Mouse (Mus musculus) megakaryocyte, embryonic 14.5 days (primary cell): ENCODE measurements at regions not wholly inside any gene's neighbourhood (a gene's known extent, or its start where the extent isn't known, plus 50 kb on each side); places are given as distances from the start of the nearest gene placed in this dataset.

Experiments used
- H3K27me3 ChIP-seq: replicated peaks from 2 replicates; pipeline ENCODE3; 2012; ENCODE audit warnings: inconsistent platforms
- H3K36me3 ChIP-seq: replicated peaks from 2 replicates; pipeline ENCODE3; 2012; ENCODE audit warnings: low read length, inconsistent platforms, mixed read lengths
- H3K4me1 ChIP-seq: 2 replicates; pipeline ENCODE4 v1.6.1; 2012; ENCODE audit warnings: inconsistent platforms
- H3K4me3 ChIP-seq: replicated peaks from 2 replicates; pipeline ENCODE3; 2012; ENCODE audit warnings: moderate library complexity, mild to moderate bottlenecking, inconsistent platforms
- H3K9me3 ChIP-seq: 2 replicates; pipeline ENCODE4 v1.6.1; 2012; ENCODE audit warnings: inconsistent platforms
- FLI1 ChIP-seq: IDR thresholded peaks from 2 replicates; pipeline ENCODE4 v1.6.1; 2012; ENCODE audit warnings: low read length, inconsistent platforms, mixed read lengths
- GATA1 ChIP-seq: IDR thresholded peaks from 3 replicates; pipeline ENCODE4 v1.6.1; 2012; ENCODE audit warnings: mixed read lengths, low read length, inconsistent platforms, borderline replicate concordance

DNA sequence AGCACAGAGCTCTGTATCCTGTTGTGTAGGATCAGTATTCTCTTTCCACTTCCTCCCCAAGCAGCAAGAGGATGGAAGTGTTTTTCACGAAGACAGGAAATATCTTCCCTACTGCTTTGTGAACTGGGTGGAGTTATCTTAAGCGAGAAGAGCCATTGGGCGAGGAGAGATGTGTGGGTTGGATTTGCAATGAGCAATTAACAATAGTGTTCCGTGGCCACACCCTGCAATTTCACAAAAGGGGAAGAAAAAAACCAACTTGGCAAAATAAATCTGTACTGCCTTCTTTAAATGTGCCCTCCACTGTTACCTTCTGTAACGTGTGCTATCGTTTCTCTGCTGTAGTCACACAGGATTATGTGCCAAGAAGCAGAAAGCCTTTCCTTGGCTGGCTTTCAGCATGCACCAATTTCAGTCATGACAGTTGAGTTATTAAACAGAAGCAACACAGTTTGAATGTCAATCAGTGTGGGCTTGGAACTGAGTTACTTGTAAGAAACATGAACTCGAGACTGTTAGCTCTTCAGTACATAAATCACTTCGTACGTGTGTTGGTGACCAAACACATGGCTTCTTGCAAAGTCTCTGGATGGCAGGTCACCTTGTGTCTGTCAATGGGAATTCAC lies 172.0 kb upstream of the Ankrd55 start:
- Histone ChIP-seq H3K4me3 (no peak overlapping the region), H3K4me1 (no peaks in the 10 kb centered on the region), H3K36me3 (no peaks in the 10 kb centered on the region), H3K9me3 (peaks cover 4% of the 10 kb centered on the region; the same call in 1 of the 2 replicates), H3K27me3 (peaks cover 7% of the 10 kb centered on the region)
- TF ChIP-seq GATA1 (no peak), FLI1 (no peak)

DNA sequence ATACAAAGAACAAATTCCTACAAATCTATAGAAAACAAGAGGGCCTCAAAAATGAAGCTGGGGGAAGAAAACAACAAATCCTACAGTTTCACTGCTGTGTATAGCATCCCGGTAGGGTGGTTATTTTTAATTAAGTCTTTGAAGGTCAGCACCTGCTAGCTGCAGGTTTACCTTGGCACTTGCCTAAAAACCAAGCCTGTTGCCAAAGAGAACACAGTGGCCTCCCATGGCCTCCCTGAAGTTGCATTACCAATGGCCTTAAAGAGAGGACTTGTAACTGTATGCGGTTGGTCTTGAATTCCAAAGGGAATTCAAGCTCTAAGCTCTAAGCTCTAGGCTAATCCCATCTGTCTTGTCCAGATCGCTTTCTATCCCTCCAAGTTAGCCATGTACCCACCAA lies 169.7 kb upstream of the Ankrd55 start:
- TF ChIP-seq GATA1 (no peak), FLI1 (no peak)
- peaks cover 10% of the 10 kb centered on the region for H3K9me3 ChIP-seq
- H3K27me3 ChIP-seq, result peaks cover 7% of the 10 kb centered on the region
- no peak overlapping the region for H3K4me3 ChIP-seq
- no peaks in the 10 kb centered on the region for H3K4me1 ChIP-seq
- no peaks in the 10 kb centered on the region for H3K36me3 ChIP-seq

DNA sequence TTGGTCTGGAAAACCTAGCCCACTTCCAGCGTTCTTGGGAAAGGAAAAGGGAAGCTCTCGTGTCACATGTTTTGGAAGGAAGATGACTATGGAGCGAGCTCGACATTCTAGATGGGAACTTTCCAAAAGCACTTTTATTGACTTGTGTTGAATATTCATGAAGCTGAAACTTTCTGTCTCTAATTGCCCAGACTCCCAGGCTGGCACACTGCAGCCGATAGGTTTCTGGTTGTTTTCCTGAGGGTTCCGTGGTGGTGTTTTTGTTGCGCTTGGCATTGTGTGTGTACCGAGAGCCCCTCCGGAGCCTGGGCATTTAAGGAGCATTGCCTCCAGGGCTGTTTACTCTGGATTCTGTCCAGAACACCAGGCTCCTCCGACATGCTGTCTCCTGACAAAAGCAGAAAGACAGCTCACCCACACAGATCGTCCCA lies 168.6 kb upstream of the Ankrd55 start:
- Histone ChIP-seq H3K36me3 (no peaks in the 10 kb centered on the region), H3K4me1 (no peaks in the 10 kb centered on the region), H3K4me3 (no peak overlapping the region), H3K27me3 (peaks cover 9% of the 10 kb centered on the region), H3K9me3 (peaks cover 10% of the 10 kb centered on the region)
- no peak for TF ChIP-seq GATA1
- TF ChIP-seq FLI1, result no peak

DNA sequence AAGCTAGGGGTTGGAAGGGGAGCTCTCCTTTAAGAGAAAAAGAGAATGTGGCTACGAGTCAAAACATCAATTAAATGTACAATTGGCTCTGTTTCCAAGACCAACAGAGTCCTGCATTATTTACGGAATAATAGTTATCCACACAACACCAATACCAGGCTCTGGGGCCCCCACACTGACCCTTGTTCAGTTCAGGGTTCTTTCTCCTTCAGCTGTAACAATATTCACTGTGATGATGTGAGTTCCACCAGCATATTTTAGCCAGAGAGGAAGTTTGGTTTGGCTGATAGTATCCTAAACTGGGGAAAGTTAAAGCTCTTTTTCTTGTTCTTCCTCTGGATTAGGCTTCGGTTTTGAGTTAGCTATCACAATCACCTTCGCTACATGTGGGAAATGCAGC lies 167.9 kb upstream of the Ankrd55 start:
- peaks cover 10% of the 10 kb centered on the region for H3K9me3 ChIP-seq
- no peak overlapping the region for H3K4me3 ChIP-seq
- H3K4me1 ChIP-seq, result no peaks in the 10 kb centered on the region
- H3K36me3 ChIP-seq, result no peaks in the 10 kb centered on the region
- peaks cover 5% of the 10 kb centered on the region for H3K27me3 ChIP-seq
- TF ChIP-seq FLI1, result no peak
- TF ChIP-seq GATA1, result no peak

DNA sequence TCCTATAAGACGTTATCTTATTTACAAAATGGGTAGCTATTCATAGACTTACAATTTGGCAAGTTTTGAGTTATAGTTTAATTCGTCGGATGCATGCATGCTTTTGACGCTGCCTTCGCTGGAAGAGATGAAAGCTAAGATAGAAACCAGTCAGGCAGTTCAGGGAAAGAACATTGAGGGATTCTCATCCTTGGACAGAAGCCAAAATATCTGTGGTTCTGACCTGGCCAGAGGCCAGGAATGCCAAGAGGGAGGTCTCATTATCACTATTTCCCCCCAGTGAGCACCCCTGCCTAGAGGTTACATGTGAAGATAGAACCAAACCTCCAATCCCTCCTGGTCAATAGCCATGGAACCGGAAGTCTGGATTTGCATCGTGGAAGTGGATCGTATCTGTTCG lies 167.1 kb upstream of the Ankrd55 start:
- Histone ChIP-seq H3K9me3 (peaks cover 10% of the 10 kb centered on the region), H3K4me3 (no peak overlapping the region), H3K4me1 (no peaks in the 10 kb centered on the region), H3K27me3 (peaks cover 5% of the 10 kb centered on the region), H3K36me3 (no peaks in the 10 kb centered on the region)
- TF ChIP-seq FLI1 (no peak), GATA1 (no peak)

DNA sequence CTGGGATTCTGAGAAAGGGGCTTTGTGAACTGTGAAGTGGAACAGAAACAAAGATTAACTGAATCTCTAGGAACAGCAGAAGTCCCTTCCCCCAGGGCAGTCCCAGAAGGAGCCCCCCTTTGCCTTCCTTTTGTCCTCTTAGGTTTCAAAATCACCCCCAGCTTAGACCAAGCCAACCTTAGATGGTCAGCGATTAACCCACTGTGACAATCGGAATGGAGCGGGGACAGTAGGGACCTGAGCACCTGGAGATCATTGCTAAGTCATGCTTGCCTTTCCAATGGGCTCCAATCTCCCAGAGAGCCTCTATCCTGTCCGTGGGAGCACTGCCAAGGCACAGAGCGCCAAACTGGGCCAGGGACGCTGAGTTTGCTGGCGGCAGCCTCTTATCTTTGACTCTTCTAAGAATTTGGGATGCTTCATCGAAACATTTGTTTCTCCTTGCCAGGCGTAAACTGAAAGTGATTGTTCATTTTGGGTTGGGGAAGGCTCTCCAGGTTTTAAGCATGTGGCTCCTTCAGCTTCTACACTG lies 165.3 kb upstream of the Ankrd55 start:
- no peaks in the 10 kb centered on the region for H3K36me3 ChIP-seq
- H3K9me3 ChIP-seq, result peaks cover 13% of the 10 kb centered on the region
- no peaks in the 10 kb centered on the region for H3K4me1 ChIP-seq
- TF ChIP-seq GATA1 (no peak), FLI1 (no peak)
- H3K4me3 ChIP-seq, result no peak overlapping the region
- H3K27me3 ChIP-seq, result peaks cover 5% of the 10 kb centered on the region

DNA sequence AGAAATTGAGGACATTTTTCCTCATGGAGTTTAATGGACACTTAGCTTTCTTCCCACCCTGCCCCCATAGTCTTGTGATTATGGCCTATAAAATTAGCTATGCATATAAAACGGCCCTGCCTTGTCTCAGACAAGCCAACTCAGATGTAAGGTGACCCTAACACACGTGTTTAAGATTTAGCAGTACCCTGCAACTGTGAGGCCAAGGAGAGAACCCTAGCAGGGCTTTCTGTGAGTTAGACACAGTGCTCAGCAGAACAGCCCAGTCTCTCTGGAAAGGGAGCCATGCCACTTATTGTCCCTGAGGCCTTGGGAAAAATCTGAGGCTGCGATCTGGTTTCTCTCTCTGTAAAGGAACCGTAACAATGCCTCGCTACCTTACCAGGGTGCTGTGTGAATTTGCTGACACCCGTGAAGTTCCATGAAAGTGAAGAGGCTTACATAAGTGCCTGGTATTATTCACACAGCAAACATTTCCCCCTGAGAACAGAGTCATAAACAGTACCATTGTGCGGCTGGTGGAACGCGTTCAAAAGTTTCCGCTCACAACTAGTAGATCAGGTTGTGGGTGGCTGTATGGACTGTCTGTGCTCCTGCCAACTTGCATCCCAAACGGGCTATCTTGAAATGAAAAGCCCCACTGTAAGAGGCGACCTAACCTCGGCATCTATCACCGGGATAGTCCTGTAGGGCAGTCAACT lies 162.3 kb upstream of the Ankrd55 start:
- TF ChIP-seq GATA1 (no peak), FLI1 (no peak)
- H3K4me3 ChIP-seq, result no peak overlapping the region
- H3K9me3 ChIP-seq, result peaks cover 13% of the 10 kb centered on the region; the same call in 1 of the 2 replicates
- no peaks in the 10 kb centered on the region for H3K4me1 ChIP-seq
- H3K27me3 ChIP-seq, result peaks cover 3% of the 10 kb centered on the region
- H3K36me3 ChIP-seq, result no peaks in the 10 kb centered on the region

DNA sequence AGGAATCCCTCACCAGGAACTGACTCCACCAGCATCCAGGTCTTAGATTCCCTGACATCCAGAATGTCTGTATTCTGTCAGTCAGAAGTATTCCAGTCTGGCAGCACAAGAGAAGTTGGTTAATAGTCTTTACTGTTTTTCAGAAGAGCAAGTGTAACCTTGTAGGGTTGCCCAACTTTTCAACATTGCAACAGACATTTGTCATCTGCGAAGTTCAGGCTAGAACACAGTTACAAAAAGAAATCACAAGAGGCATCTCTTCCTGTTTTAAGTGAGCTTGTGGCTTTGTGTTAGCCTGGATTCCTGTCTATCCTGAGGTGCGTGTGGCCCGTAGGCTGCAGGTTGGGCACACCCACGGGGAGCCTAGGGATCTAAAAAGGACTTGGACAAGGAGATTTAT lies 158.0 kb upstream of the Ankrd55 start:
- peaks cover 7% of the 10 kb centered on the region; the same call in 1 of the 2 replicates for H3K9me3 ChIP-seq
- no peaks in the 10 kb centered on the region for H3K27me3 ChIP-seq
- no peaks in the 10 kb centered on the region for H3K4me1 ChIP-seq
- TF ChIP-seq FLI1 (no peak), GATA1 (no peak)
- H3K4me3 ChIP-seq, result no peak overlapping the region
- H3K36me3 ChIP-seq, result no peaks in the 10 kb centered on the region

DNA sequence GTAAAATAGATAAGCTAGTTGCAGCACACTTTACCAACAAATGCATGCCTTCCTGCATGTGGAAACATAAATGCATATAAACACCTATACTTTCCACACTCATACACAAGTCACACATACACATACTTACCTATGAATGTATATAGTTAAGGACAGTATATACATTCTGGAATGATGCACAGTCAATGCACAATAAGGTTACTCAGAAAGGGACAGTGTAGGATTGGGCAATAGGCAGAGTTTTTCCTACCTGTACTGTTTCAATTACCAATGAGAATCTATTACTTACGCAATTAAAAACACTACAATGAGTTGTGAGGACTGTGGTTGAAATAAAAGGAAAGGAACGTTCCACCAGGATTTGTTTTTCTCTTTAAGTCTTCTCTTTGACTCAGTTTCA lies 157.5 kb upstream of the Ankrd55 start:
- H3K36me3 ChIP-seq, result no peaks in the 10 kb centered on the region
- H3K9me3 ChIP-seq, result peaks cover 7% of the 10 kb centered on the region; the same call in 1 of the 2 replicates
- H3K4me1 ChIP-seq, result no peaks in the 10 kb centered on the region
- no peaks in the 10 kb centered on the region for H3K27me3 ChIP-seq
- TF ChIP-seq FLI1 (no peak), GATA1 (no peak)
- H3K4me3 ChIP-seq, result no peak overlapping the region

DNA sequence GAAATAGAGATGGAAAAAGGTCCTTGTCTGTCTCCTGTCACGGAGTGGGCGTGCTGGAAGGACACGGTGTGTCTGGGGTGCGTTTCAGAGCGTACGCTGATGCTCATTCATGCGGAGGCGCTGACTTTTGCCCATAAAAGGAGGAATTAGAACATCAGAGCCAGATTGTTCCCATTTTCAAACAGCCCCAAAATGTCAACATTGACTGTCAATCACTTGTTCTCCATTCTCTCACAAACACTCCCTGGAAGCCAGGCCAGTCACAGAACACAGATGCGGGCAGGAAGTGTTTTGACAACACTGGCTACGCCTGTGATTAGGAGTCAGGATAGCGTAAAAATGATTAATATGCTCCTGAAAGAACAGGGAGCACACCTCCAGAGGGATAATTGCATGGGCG lies 157.1 kb upstream of the Ankrd55 start:
- H3K9me3 ChIP-seq, result peaks cover 7% of the 10 kb centered on the region; the same call in 1 of the 2 replicates
- no peaks in the 10 kb centered on the region for H3K36me3 ChIP-seq
- H3K4me3 ChIP-seq, result no peak overlapping the region
- TF ChIP-seq GATA1, result no peak
- H3K4me1 ChIP-seq, result no peaks in the 10 kb centered on the region
- H3K27me3 ChIP-seq, result no peaks in the 10 kb centered on the region
